ENCODE assay signal across 14 mouse cellular contexts in the genomic region with DNA sequence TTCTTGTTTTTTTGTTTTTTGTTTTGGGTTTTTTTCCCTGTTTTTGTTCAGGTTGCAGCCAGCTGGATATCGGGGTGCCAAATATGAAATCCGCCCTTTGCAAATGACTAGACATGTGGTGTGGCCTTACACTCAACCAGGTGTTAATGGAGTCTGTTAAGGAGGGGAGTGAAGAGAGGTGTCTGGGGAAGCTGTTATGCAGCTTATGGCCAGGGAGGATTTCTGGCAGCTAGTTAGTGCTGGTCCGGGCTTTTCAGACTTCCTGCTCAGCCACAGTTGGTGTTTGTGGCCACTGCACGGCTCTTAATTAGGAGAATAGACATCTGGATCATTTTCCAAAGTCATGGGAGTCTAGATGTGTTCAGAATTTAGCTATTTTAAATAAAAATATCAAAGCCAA.
A peak's percentile ranks its signal among the peaks of the same experiment; 100 is the strongest.
DNase-seq lines count a peak whose midpoint lies in the region; ATAC-seq lines count a peak whose summit lies in the region.
"Had no signal": no experiment of that assay in that cellular context is flagged by ENCODE, and none has a peak within 500 bp of the region (broad histone marks: within the 10 kb centered on the region; RNA-seq: fewer than 3 reads in every experiment).

No protein-coding gene starts in this region.

- H3K27me3 ChIP-seq in forebrain, embryonic 13.5 days, result no peaks in the 10 kb centered on the region
- H3K27me3 ChIP-seq in forebrain, embryonic 11.5 days (ENCODE audit: control insufficient read depth, insufficient read depth, low read length), result no peaks in the 10 kb centered on the region
- no peaks in the 10 kb centered on the region for H3K27me3 ChIP-seq in kidney, embryonic 14.5 days (ENCODE audit: control insufficient read depth, insufficient read depth, low read length)
- H3K27me3 ChIP-seq in intestine, embryonic 15.5 days (replicated peaks), result no peaks in the 10 kb centered on the region
- no peaks in the 10 kb centered on the region for H3K27me3 ChIP-seq in stomach, embryonic 16.5 days (ENCODE audit: control insufficient read depth, insufficient read depth, low read length)
- H3K27me3 ChIP-seq: neural tube, embryonic 12.5 days had no signal

- ATAC-seq in forebrain, embryonic 13.5 days, result peak; percentile 79
- no peak for ATAC-seq in forebrain, embryonic 11.5 days (replicated peaks; ENCODE audit: low FRiP score)
- no peak for ATAC-seq in kidney, embryonic 14.5 days (ENCODE audit: low FRiP score, low TSS enrichment)
- ATAC-seq in intestine, embryonic 15.5 days, result no peak
- no peak for ATAC-seq in stomach, embryonic 16.5 days (ENCODE audit: insufficient read depth, low FRiP score)
- ATAC-seq: liver, postnatal 0 days had no signal

- H3K4me2 ChIP-seq in forebrain, embryonic 13.5 days, result no peak overlapping the region
- no peak overlapping the region for H3K4me2 ChIP-seq in forebrain, embryonic 11.5 days (ENCODE audit: low read depth, low read length, severe bottlenecking)
- H3K4me2 ChIP-seq in kidney, embryonic 14.5 days (replicated peaks; ENCODE audit: low read depth, low read length), result no peak overlapping the region
- H3K4me2 ChIP-seq in intestine, embryonic 15.5 days (replicated peaks), result no peak overlapping the region
- H3K4me2 ChIP-seq in stomach, embryonic 16.5 days (ENCODE audit: low read depth, low read length), result no peak overlapping the region
- H3K4me2 ChIP-seq: neural tube, embryonic 12.5 days had no signal

- H3K4me1 ChIP-seq in forebrain, embryonic 13.5 days, result peaks cover 4% of the 10 kb centered on the region; the same call in 1 of the 2 replicates
- no peaks in the 10 kb centered on the region for H3K4me1 ChIP-seq in forebrain, embryonic 11.5 days (replicated peaks; ENCODE audit: control insufficient read depth, insufficient read depth, low read length)
- H3K4me1 ChIP-seq in kidney, embryonic 14.5 days (ENCODE audit: control insufficient read depth, insufficient read depth, low read length), result no peaks in the 10 kb centered on the region; the same call in 1 of the 2 replicates
- no peaks in the 10 kb centered on the region for H3K4me1 ChIP-seq in intestine, embryonic 15.5 days (replicated peaks)
- no peaks in the 10 kb centered on the region for H3K4me1 ChIP-seq in stomach, embryonic 16.5 days (ENCODE audit: control insufficient read depth, insufficient read depth, low read length)
- H3K4me1 ChIP-seq: midbrain, embryonic 10.5 days; neural tube, embryonic 12.5 days had no signal

- H3K27ac ChIP-seq in forebrain, embryonic 13.5 days, result no peak overlapping the region
- H3K27ac ChIP-seq in forebrain, embryonic 11.5 days (ENCODE audit: low read depth, low read length), result no peak overlapping the region
- H3K27ac ChIP-seq in kidney, embryonic 14.5 days (ENCODE audit: low read depth, low read length), result no peak overlapping the region
- H3K27ac ChIP-seq in intestine, embryonic 15.5 days, result 0 out of 2 replicates have a peak overlapping the region, but pooled peaks have one; percentile 17
- peak overlapping the region; percentile 32 for H3K27ac ChIP-seq in stomach, embryonic 16.5 days (ENCODE audit: low read length)
- H3K27ac ChIP-seq: midbrain, embryonic 10.5 days; neural tube, embryonic 12.5 days had no signal

- no peak overlapping the region for H3K9ac ChIP-seq in forebrain, embryonic 13.5 days
- H3K9ac ChIP-seq in forebrain, embryonic 11.5 days (ENCODE audit: low read length), result no peak overlapping the region
- no peak overlapping the region for H3K9ac ChIP-seq in kidney, embryonic 14.5 days (ENCODE audit: low read depth, low read length)
- no peak overlapping the region for H3K9ac ChIP-seq in intestine, embryonic 15.5 days
- no peak overlapping the region for H3K9ac ChIP-seq in stomach, embryonic 16.5 days (ENCODE audit: low read length)
- H3K9ac ChIP-seq: liver, postnatal 0 days; neural tube, embryonic 12.5 days had no signal

- DNase-seq in forebrain, embryonic 11.5 days (ENCODE audit: low spot score), result no peak
- peak; percentile 21 for DNase-seq in kidney, postnatal 10 days
- no peak for DNase-seq in layer of hippocampus, adult 11-12 months (ENCODE audit: low spot score)
- DNase-seq in left cerebral cortex, postnatal 25 days (ENCODE audit: low spot score in 2 of 2), result no peak
- DNase-seq: cerebellum, postnatal 14 days; liver; liver, postnatal 0 days; lung, postnatal 36 days had no signal

- intact Hi-C loops in left cerebral cortex, postnatal 25 days (cut with DNase I), result loop anchor here (10.0 kb wide), 1 partner anchor 125 kb away; no protein-coding TSS in a partner anchor

- H3K36me3 ChIP-seq in forebrain, embryonic 13.5 days (ENCODE audit: poor library complexity, severe bottlenecking), result no peaks in the 10 kb centered on the region
- H3K36me3 ChIP-seq in forebrain, embryonic 11.5 days (ENCODE audit: control insufficient read depth, insufficient read depth, low read length), result no peaks in the 10 kb centered on the region
- H3K36me3 ChIP-seq in kidney, embryonic 14.5 days (ENCODE audit: control insufficient read depth, insufficient read depth, low read length), result no peaks in the 10 kb centered on the region
- no peaks in the 10 kb centered on the region for H3K36me3 ChIP-seq in intestine, embryonic 15.5 days
- no peaks in the 10 kb centered on the region for H3K36me3 ChIP-seq in stomach, embryonic 16.5 days (ENCODE audit: control insufficient read depth, insufficient read depth, low read length)
- H3K36me3 ChIP-seq: midbrain, embryonic 10.5 days; neural tube, embryonic 12.5 days had no signal

- 50% methylated on average over 4 of the region's 4 CpGs for WGBS in forebrain, embryonic 13.5 days
- WGBS in forebrain, embryonic 11.5 days, result 65% methylated on average over 4 of the region's 4 CpGs
- 44% methylated on average over 4 of the region's 4 CpGs for WGBS in kidney, embryonic 14.5 days
- 53% methylated on average over 4 of the region's 4 CpGs for WGBS in intestine, embryonic 15.5 days
- 59% methylated on average over 4 of the region's 4 CpGs for WGBS in stomach, embryonic 16.5 days

- H3K4me3 ChIP-seq in forebrain, embryonic 13.5 days, result no peak overlapping the region
- H3K4me3 ChIP-seq in forebrain, embryonic 11.5 days (ENCODE audit: low read depth, low read length), result no peak overlapping the region
- no peak overlapping the region for H3K4me3 ChIP-seq in kidney, embryonic 14.5 days (ENCODE audit: low read length)
- no peak overlapping the region for H3K4me3 ChIP-seq in intestine, embryonic 15.5 days (replicated peaks)
- no peak overlapping the region for H3K4me3 ChIP-seq in stomach, embryonic 16.5 days (replicated peaks; ENCODE audit: low read length)
- H3K4me3 ChIP-seq: midbrain, embryonic 10.5 days; neural tube, embryonic 12.5 days had no signal

- no peaks in the 10 kb centered on the region for H3K9me3 ChIP-seq in forebrain, embryonic 13.5 days (replicated peaks)
- H3K9me3 ChIP-seq in forebrain, embryonic 11.5 days (ENCODE audit: control insufficient read depth, low read length), result no peaks in the 10 kb centered on the region
- no peaks in the 10 kb centered on the region for H3K9me3 ChIP-seq in kidney, embryonic 14.5 days (ENCODE audit: control insufficient read depth, low read length)
- no peaks in the 10 kb centered on the region for H3K9me3 ChIP-seq in intestine, embryonic 15.5 days
- H3K9me3 ChIP-seq in stomach, embryonic 16.5 days (replicated peaks; ENCODE audit: control insufficient read depth, low read length), result no peaks in the 10 kb centered on the region
- H3K9me3 ChIP-seq: midbrain, embryonic 10.5 days; neural tube, embryonic 12.5 days had no signal

Comparison
In these comparisons a context has a peak if more than half of its experiments do, and no peak if none do; other contexts are left out.
1. H3K27ac ChIP-seq: peak in intestine, embryonic 15.5 days (single experiment) and stomach, embryonic 16.5 days (single experiment); none in forebrain, embryonic 13.5 days (single experiment), forebrain, embryonic 11.5 days (single experiment) and kidney, embryonic 14.5 days (single experiment).